Mouse (Mus musculus) liver, embryonic 16.5 days (tissue): Measurements from ENCODE around the gene Slc1a4. TPM values are rescaled to one million over a fixed set of nuclear protein-coding genes. Genes with fewer than 3 reads are reported as not detected.
A peak's percentile ranks its signal among the peaks of the same experiment; 100 is the strongest.

Source experiments
- ATAC-seq: fragments of 200-750 bp; cut with Nextera tagmentation; 2 replicates; pipeline ENCODE4 v1.8.0; 2017; ENCODE audit warnings: low read depth, mild to moderate bottlenecking, moderate number of reproducible peaks, moderate library complexity
- H3K27ac ChIP-seq: fragments of 300-500 bp; sonication (generic); 2 replicates; pipeline ENCODE4 v1.5.1; 2014; ENCODE audit warnings: mild to moderate bottlenecking, low read length
- H3K27me3 ChIP-seq: fragments of 300-500 bp; sonication (generic); 2 replicates; pipeline ENCODE4 v1.6.1; 2014; ENCODE audit warnings: low read depth, low read length, mixed read lengths; ENCODE audit not compliant: control insufficient read depth, insufficient read depth
- H3K36me3 ChIP-seq: fragments of 300-500 bp; sonication (generic); 2 replicates; pipeline ENCODE4 v1.6.1; 2014; ENCODE audit warnings: mild to moderate bottlenecking; ENCODE audit not compliant: control insufficient read depth, insufficient read depth
- H3K4me1 ChIP-seq: fragments of 300-500 bp; sonication (generic); 2 replicates; pipeline ENCODE4 v1.6.1; 2014; ENCODE audit warnings: low read depth, low read length, mixed read lengths; ENCODE audit not compliant: control insufficient read depth
- H3K4me2 ChIP-seq: fragments of 300-500 bp; sonication (generic); 2 replicates; pipeline ENCODE4 v1.6.1; 2014; ENCODE audit warnings: low read depth, low read length, mixed read lengths
- H3K4me3 ChIP-seq: fragments of 300-500 bp; sonication (generic); 2 replicates; pipeline ENCODE4 v1.5.1; 2014; ENCODE audit warnings: low read depth, mild to moderate bottlenecking, low read length
- H3K9ac ChIP-seq: fragments of 300-500 bp; sonication (generic); 2 replicates; pipeline ENCODE4 v1.6.1; 2014; ENCODE audit warnings: low read depth, low read length
- H3K9me3 ChIP-seq: fragments of 300-500 bp; sonication (generic); replicated peaks from 2 replicates; pipeline ENCODE4 v1.6.1; 2016; ENCODE audit warnings: low read length; ENCODE audit not compliant: control insufficient read depth
- WGBS: fragments of 180-500 bp; shearing (Covaris S2); extraction: QIAGEN DNeasy Blood & Tissue Kit; methylation state at CpG from one replicate; pipeline ENCODE4 v1.1.7; 2014; ENCODE audit not compliant: insufficient replicate concordance; 5-methylcytosine and 5-hydroxymethylcytosine counted together
- polyA plus RNA-seq: library from polyadenylated mRNA; unstranded; fragments of >200 nt; fragmentation: Nextera tagmentation; extraction: Ambion mirVana; gene quantifications from 2 replicates; pipeline ENCODE4 v1.2.1, GENCODE M21; 2015

Slc1a4 gene
- polyA plus RNA-seq, 1 experiment from 2014 or later: 15.0 TPM

- H3K27ac ChIP-seq: no peak overlapping the region
Observed at GRCm38 (mm10) chr11:20309044-20309443, 23.5 kb downstream of the Slc1a4 start.

GRCm38 (mm10) chr11:20307409-20307808, 25.1 kb downstream of the Slc1a4 start:
- H3K36me3 ChIP-seq: peaks cover 20% of the 10 kb centered on the region
- H3K4me3 ChIP-seq: no peak overlapping the region
- H3K4me1 ChIP-seq: no peaks in the 10 kb centered on the region
- no peak overlapping the region for H3K9ac ChIP-seq
- H3K27ac ChIP-seq: no peak overlapping the region
- H3K9me3 ChIP-seq: no peaks in the 10 kb centered on the region
- 82% methylated on average over 3 of the region's 3 CpGs for WGBS
- H3K27me3 ChIP-seq: no peaks in the 10 kb centered on the region
- no peak overlapping the region for H3K4me2 ChIP-seq
- ATAC-seq: no peak

More at GRCm38 (mm10) chr11:20309044-20309443, 23.5 kb downstream of the Slc1a4 start:
- H3K36me3 ChIP-seq: peaks cover 19% of the 10 kb centered on the region
- H3K9me3 ChIP-seq: no peaks in the 10 kb centered on the region
- no peak overlapping the region for H3K4me3 ChIP-seq
- 71% methylated on average over 5 of the region's 5 CpGs for WGBS
- H3K27me3 ChIP-seq: no peaks in the 10 kb centered on the region
- H3K4me2 ChIP-seq: no peak overlapping the region
- ATAC-seq: no peak
- H3K9ac ChIP-seq: no peak overlapping the region
- no peaks in the 10 kb centered on the region for H3K4me1 ChIP-seq

- no peaks in the 10 kb centered on the region for H3K27me3 ChIP-seq
- no peaks in the 10 kb centered on the region for H3K4me1 ChIP-seq
- H3K9me3 ChIP-seq: no peaks in the 10 kb centered on the region
- ATAC-seq: 0 out of 2 replicates have a peak, but pooled peaks have one; percentile 37
- WGBS: 29% methylated on average over 1 of the region's 1 CpGs
- no peak overlapping the region for H3K27ac ChIP-seq
- H3K9ac ChIP-seq: no peak overlapping the region
- no peak overlapping the region for H3K4me3 ChIP-seq
- H3K36me3 ChIP-seq: peaks cover 13% of the 10 kb centered on the region
- H3K4me2 ChIP-seq: no peak overlapping the region
Observed at GRCm38 (mm10) chr11:20305641-20306040, 26.9 kb downstream of the Slc1a4 start.

- ATAC-seq: no peak
- Histone ChIP-seq H3K4me3 (no peak overlapping the region), H3K9ac (no peak overlapping the region), H3K9me3 (no peaks in the 10 kb centered on the region), H3K4me2 (no peak overlapping the region), H3K27me3 (no peaks in the 10 kb centered on the region), H3K27ac (no peak overlapping the region), H3K4me1 (no peaks in the 10 kb centered on the region), H3K36me3 (peaks cover 13% of the 10 kb centered on the region)
- 57% methylated on average over 6 of the region's 6 CpGs for WGBS
Observed at GRCm38 (mm10) chr11:20304341-20304740, 28.2 kb downstream of the Slc1a4 start.

GRCm38 (mm10) chr11:20301332-20301731, 31.2 kb downstream of the Slc1a4 start:
- WGBS: 35% methylated on average over 4 of the region's 4 CpGs
- H3K9ac ChIP-seq: no peak overlapping the region
- no peaks in the 10 kb centered on the region for H3K4me1 ChIP-seq
- no peak overlapping the region for H3K4me3 ChIP-seq
- H3K27ac ChIP-seq: no peak overlapping the region
- H3K27me3 ChIP-seq: no peaks in the 10 kb centered on the region
- no peak for ATAC-seq
- H3K4me2 ChIP-seq: no peak overlapping the region
- H3K9me3 ChIP-seq: no peaks in the 10 kb centered on the region
- peaks cover 4% of the 10 kb centered on the region; the same call in 1 of the 2 replicates for H3K36me3 ChIP-seq

- ATAC-seq: no peak
Observed at GRCm38 (mm10) chr11:20300850-20301249, 31.7 kb downstream of the Slc1a4 start.

GRCm38 (mm10) chr11:20299900-20300299, 32.6 kb downstream of the Slc1a4 start:
- H3K9me3 ChIP-seq: no peaks in the 10 kb centered on the region
- WGBS: 55% methylated on average over 6 of the region's 6 CpGs
- no peak for ATAC-seq

More at GRCm38 (mm10) chr11:20300850-20301249, 31.7 kb downstream of the Slc1a4 start:
- no peak overlapping the region for H3K9ac ChIP-seq
- 64% methylated on average over 6 of the region's 6 CpGs for WGBS
- H3K4me1 ChIP-seq: no peaks in the 10 kb centered on the region
- no peak overlapping the region for H3K27ac ChIP-seq
- H3K27me3 ChIP-seq: no peaks in the 10 kb centered on the region
- no peak overlapping the region for H3K4me3 ChIP-seq
- H3K9me3 ChIP-seq: no peaks in the 10 kb centered on the region
- no peak overlapping the region for H3K4me2 ChIP-seq
- H3K36me3 ChIP-seq: peaks cover 3% of the 10 kb centered on the region; the same call in 1 of the 2 replicates

GRCm38 (mm10) chr11:20284463-20284862, 48.0 kb downstream of the Slc1a4 start:
- Histone ChIP-seq H3K27me3 (no peaks in the 10 kb centered on the region), H3K4me1 (no peaks in the 10 kb centered on the region), H3K4me2 (no peak overlapping the region), H3K27ac (no peak overlapping the region), H3K9ac (no peak overlapping the region), H3K36me3 (no peaks in the 10 kb centered on the region), H3K4me3 (no peak overlapping the region), H3K9me3 (no peaks in the 10 kb centered on the region)
- no peak for ATAC-seq
- WGBS: 60% methylated on average over 3 of the region's 3 CpGs

More at GRCm38 (mm10) chr11:20299900-20300299, 32.6 kb downstream of the Slc1a4 start:
- no peaks in the 10 kb centered on the region for H3K4me1 ChIP-seq
- no peak overlapping the region for H3K9ac ChIP-seq
- peaks cover 3% of the 10 kb centered on the region; the same call in 1 of the 2 replicates for H3K36me3 ChIP-seq
- no peaks in the 10 kb centered on the region for H3K27me3 ChIP-seq
- H3K27ac ChIP-seq: no peak overlapping the region
- H3K4me3 ChIP-seq: no peak overlapping the region
- no peak overlapping the region for H3K4me2 ChIP-seq

GRCm38 (mm10) chr11:20282601-20283219, 49.8 kb downstream of the Slc1a4 start:
- no peak overlapping the region for H3K4me3 ChIP-seq
- no peak overlapping the region for H3K27ac ChIP-seq
- ATAC-seq: no peak
- H3K9ac ChIP-seq: no peak overlapping the region
- no peak overlapping the region for H3K4me2 ChIP-seq
- H3K27me3 ChIP-seq: no peaks in the 10 kb centered on the region
- WGBS: 59% methylated on average over 2 of the region's 2 CpGs
- no peaks in the 10 kb centered on the region for H3K36me3 ChIP-seq
- no peaks in the 10 kb centered on the region for H3K4me1 ChIP-seq
- H3K9me3 ChIP-seq: no peaks in the 10 kb centered on the region
